Mouse (Mus musculus) heart, embryonic 14.5 days (tissue): ENCODE measurements around the gene Lrrn2. TPM values are rescaled to one million over a fixed set of nuclear protein-coding genes. Genes with fewer than 3 reads are reported as not detected.

Experiments
- ATAC-seq: fragments of 200-750 bp; cut with Nextera tagmentation; 2 replicates; pipeline ENCODE4 v1.8.0; 2017; ENCODE audit warnings: low read depth, moderate TSS enrichment; ENCODE audit not compliant: insufficient number of reproducible peaks, insufficient read depth, low FRiP score
- H3K27ac ChIP-seq, 2 experiments: fragments of 200-500 bp in 1 of 2; fragments of 300-500 bp in 1 of 2; sonication (generic) in 1 of 2; replicated peaks in 1 of 2; 2 replicates each; pipeline ENCODE4 v1.5.1; 2012 to 2014; ENCODE audit warnings: low read depth in 2 of 2, low read length in 2 of 2, control low read depth in 1 of 2, mild to moderate bottlenecking in 1 of 2, mixed read lengths in 1 of 2; ENCODE audit not compliant: control insufficient read depth in 1 of 2, insufficient read depth in 1 of 2
- H3K27me3 ChIP-seq: fragments of 300-500 bp; sonication (generic); 2 replicates; pipeline ENCODE4 v1.6.1; 2014; ENCODE audit warnings: mild to moderate bottlenecking, low read length, control low read depth; ENCODE audit not compliant: control insufficient read depth, insufficient read depth
- H3K36me3 ChIP-seq: fragments of 300-500 bp; sonication (generic); 2 replicates; pipeline ENCODE4 v1.6.1; 2014; ENCODE audit warnings: mild to moderate bottlenecking, control low read depth, low read length, mixed read lengths; ENCODE audit not compliant: control insufficient read depth, insufficient read depth
- H3K4me1 ChIP-seq, 2 experiments: fragments of 200-500 bp in 1 of 2; fragments of 300-500 bp in 1 of 2; sonication (generic) in 1 of 2; 2 replicates each; pipeline ENCODE4 v1.6.1; 2012 to 2014; ENCODE audit warnings: low read length in 2 of 2, control low read depth in 1 of 2, mixed read lengths in 1 of 2; ENCODE audit not compliant: control insufficient read depth in 2 of 2, insufficient read depth in 2 of 2
- H3K4me2 ChIP-seq: fragments of 300-500 bp; sonication (generic); 2 replicates; pipeline ENCODE4 v1.6.1; 2014; ENCODE audit warnings: mild to moderate bottlenecking, low read length
- H3K4me3 ChIP-seq, 2 experiments: fragments of 200-500 bp in 1 of 2; fragments of 300-500 bp in 1 of 2; sonication (generic) in 1 of 2; 2 replicates each; pipeline ENCODE4 v1.5.1; 2012 to 2014; ENCODE audit warnings: low read length in 2 of 2, mild to moderate bottlenecking in 2 of 2, control low read depth in 1 of 2, low read depth in 1 of 2, moderate library complexity in 1 of 2; ENCODE audit not compliant: control insufficient read depth in 1 of 2, insufficient read depth in 1 of 2
- H3K9ac ChIP-seq: fragments of 300-500 bp; sonication (generic); 2 replicates; pipeline ENCODE4 v1.6.1; 2014; ENCODE audit warnings: mild to moderate bottlenecking, low read length
- H3K9me3 ChIP-seq: fragments of 300-500 bp; sonication (generic); 2 replicates; pipeline ENCODE4 v1.6.1; 2016; ENCODE audit warnings: low read length, control low read depth; ENCODE audit not compliant: control insufficient read depth
- WGBS: fragments of 180-500 bp; shearing (Covaris S2); extraction: QIAGEN DNeasy Blood & Tissue Kit; methylation state at CpG from one replicate; pipeline ENCODE4 v1.1.7; 2014; 5-methylcytosine and 5-hydroxymethylcytosine counted together
- polyA plus RNA-seq: library from polyadenylated mRNA; unstranded; fragments of >200 nt; fragmentation: Nextera tagmentation; extraction: Ambion mirVana; gene quantifications from 2 replicates; pipeline ENCODE4 v1.2.1, GENCODE M21; 2014

Lrrn2 gene
- polyA plus RNA-seq, 1 experiment from 2014 or later: 12.0 TPM

GRCm38 (mm10) chr1:132956809-132957208, 76.7 kb downstream of the Lrrn2 start:
- 78% methylated on average over 5 of the region's 5 CpGs for WGBS
- ATAC-seq: no peak
- Histone ChIP-seq H3K9me3 (no peaks in the 10 kb centered on the region), H3K27ac (no peak overlapping the region), H3K4me1 (no peaks in the 10 kb centered on the region), H3K36me3 (no peaks in the 10 kb centered on the region), H3K4me3 (no peak overlapping the region), H3K27me3 (no peaks in the 10 kb centered on the region), H3K4me2 (no peak overlapping the region), H3K9ac (no peak overlapping the region)

DNA sequence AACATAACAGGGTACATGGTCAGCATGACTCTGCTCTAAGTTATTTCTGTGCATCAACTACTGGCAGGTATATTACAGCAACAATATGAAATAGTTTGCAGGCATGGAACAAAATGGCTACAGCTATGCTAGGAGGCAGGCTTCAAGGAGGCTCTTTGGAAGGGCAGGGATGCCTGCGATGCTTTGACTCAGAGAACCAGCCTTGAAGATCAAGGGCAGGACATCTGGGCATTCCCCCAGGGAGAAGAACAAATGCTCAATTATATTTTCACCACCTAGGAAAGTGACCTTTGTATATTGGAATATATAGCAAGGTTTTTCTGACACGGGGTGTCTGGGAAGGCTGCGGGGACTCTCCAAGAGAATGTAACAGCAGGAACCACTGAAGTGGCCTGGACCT, 81.7 kb downstream of the Lrrn2 start:
- ATAC-seq: no peak
- H3K4me1 ChIP-seq: peaks cover 2 to 3% of the 10 kb centered on the region in 2 experiments; a peak in 1 of 4 replicates
- H3K4me3 ChIP-seq: no peak overlapping the region
- H3K36me3 ChIP-seq: no peaks in the 10 kb centered on the region
- 89% methylated on average over 3 of the region's 3 CpGs for WGBS
- H3K4me2 ChIP-seq: no peak overlapping the region
- H3K9me3 ChIP-seq: no peaks in the 10 kb centered on the region
- no peak overlapping the region for H3K27ac ChIP-seq
- H3K27me3 ChIP-seq: no peaks in the 10 kb centered on the region
- H3K9ac ChIP-seq: no peak overlapping the region

DNA sequence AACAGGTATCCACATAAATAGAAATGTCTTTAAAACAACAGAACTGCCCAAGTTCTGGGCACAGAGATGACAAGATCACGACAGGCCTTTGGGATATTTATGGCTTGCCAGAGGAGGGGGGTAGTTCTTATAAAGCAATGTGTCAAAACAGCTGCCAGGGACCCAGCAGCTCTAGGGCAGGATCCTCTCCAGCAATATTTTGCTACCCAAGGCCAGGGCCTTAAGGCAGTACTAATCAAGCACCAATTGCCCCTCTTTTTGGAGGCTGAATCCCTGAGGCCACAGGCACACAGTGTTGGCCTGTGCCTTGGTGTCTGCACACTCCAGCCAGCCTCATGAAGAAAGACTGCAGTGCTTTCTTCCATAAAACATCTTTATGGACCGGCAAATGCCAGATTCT, 84.0 kb downstream of the Lrrn2 start:
- no peak for ATAC-seq
- Histone ChIP-seq H3K4me1 (peaks cover 2 to 3% of the 10 kb centered on the region in 2 experiments; a peak in 1 of 4 replicates), H3K9ac (no peak overlapping the region), H3K27ac (no peak overlapping the region), H3K9me3 (no peaks in the 10 kb centered on the region), H3K27me3 (no peaks in the 10 kb centered on the region), H3K36me3 (no peaks in the 10 kb centered on the region), H3K4me2 (no peak overlapping the region), H3K4me3 (no peak overlapping the region)
- 71% methylated on average over 2 of the region's 2 CpGs for WGBS

- no peaks in the 10 kb centered on the region for H3K27me3 ChIP-seq
- no peaks in the 10 kb centered on the region for H3K9me3 ChIP-seq
- H3K36me3 ChIP-seq: no peaks in the 10 kb centered on the region
- H3K27ac ChIP-seq: no peak overlapping the region
- H3K4me1 ChIP-seq: peaks cover 2 to 3% of the 10 kb centered on the region in 2 experiments; a peak in 1 of 4 replicates
- WGBS: 31% methylated on average over 4 of the region's 4 CpGs
- H3K4me2 ChIP-seq: no peak overlapping the region
- ATAC-seq: no peak
- no peak overlapping the region for H3K4me3 ChIP-seq
- H3K9ac ChIP-seq: no peak overlapping the region
These were observed 84.6 kb downstream of the Lrrn2 start for GRCm38 (mm10) chr1:132964691-132965090.

DNA sequence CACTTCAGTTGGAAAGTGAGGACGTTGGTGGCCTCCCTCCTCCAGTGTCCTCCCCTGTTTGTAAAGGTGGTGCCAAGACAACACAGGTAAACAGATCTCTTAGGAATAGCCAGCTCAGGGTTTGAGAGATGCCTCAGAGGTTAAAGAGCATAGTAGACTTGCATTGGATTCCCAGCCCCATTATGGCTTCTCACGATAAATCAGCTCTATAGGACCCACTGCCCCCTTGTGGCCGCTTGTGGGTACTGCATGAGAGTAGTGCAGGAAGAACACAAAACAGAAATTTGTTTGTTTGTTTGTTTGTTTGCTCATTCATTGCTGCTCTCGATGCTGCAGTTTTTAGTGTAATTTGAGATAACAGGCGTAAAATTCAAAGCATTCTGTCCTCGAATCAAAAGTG, 88.6 kb downstream of the Lrrn2 start:
- WGBS: 25% methylated on average over 6 of the region's 6 CpGs
- no peaks in the 10 kb centered on the region for H3K27me3 ChIP-seq
- ATAC-seq: no peak
- H3K9ac ChIP-seq: no peak overlapping the region
- H3K9me3 ChIP-seq: 0 out of 2 replicates have a peak, but pooled peaks cover 6% of the 10 kb centered on the region
- peaks cover 2 to 3% of the 10 kb centered on the region in 2 experiments; a peak in 1 of 4 replicates for H3K4me1 ChIP-seq
- no peaks in the 10 kb centered on the region for H3K36me3 ChIP-seq
- no peak overlapping the region for H3K4me3 ChIP-seq
- H3K27ac ChIP-seq: no peak overlapping the region
- H3K4me2 ChIP-seq: no peak overlapping the region

- Histone ChIP-seq H3K27me3 (no peaks in the 10 kb centered on the region), H3K4me1 (no peaks in the 10 kb centered on the region), H3K9me3 (no peaks in the 10 kb centered on the region), H3K27ac (no peak overlapping the region), H3K4me3 (no peak overlapping the region), H3K4me2 (no peak overlapping the region), H3K9ac (no peak overlapping the region), H3K36me3 (peaks cover 14% of the 10 kb centered on the region)
- ATAC-seq: no peak
- WGBS: 58% methylated on average over 1 of the region's 1 CpGs
These were observed 97.3 kb downstream of the Lrrn2 start for GRCm38 (mm10) chr1:132977402-132977801.

DNA sequence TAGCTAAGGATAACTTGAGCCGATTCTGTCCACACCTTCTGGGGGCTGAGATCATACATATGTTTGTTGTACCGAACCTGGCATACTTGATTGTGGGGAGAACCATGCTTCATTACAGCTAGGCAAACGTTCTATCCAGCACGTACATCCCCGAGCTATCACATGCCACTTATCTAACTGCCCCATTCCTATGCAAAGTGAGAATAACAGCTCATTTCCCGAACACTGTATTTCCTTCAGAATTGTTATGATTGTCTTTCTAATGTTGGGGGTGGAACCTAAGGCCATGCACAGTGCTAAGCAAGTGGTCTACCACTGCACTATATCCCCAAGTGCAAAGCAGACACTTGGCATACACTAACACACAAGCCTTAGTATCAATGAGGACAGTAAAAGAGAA, 101.2 kb downstream of the Lrrn2 start:
- ATAC-seq: no peak
- Histone ChIP-seq H3K4me3 (no peak overlapping the region), H3K9ac (no peak overlapping the region), H3K9me3 (no peaks in the 10 kb centered on the region), H3K36me3 (peaks cover 46% of the 10 kb centered on the region), H3K4me2 (no peak overlapping the region), H3K4me1 (no peaks in the 10 kb centered on the region), H3K27ac (no peak overlapping the region), H3K27me3 (no peaks in the 10 kb centered on the region)
- WGBS: 83% methylated on average over 6 of the region's 6 CpGs

- no peaks in the 10 kb centered on the region for H3K27me3 ChIP-seq
- no peak overlapping the region for H3K27ac ChIP-seq
- no peak overlapping the region for H3K9ac ChIP-seq
- 61% methylated on average over 7 of the region's 7 CpGs for WGBS
- H3K4me1 ChIP-seq: no peaks in the 10 kb centered on the region
- no peak overlapping the region for H3K4me2 ChIP-seq
- H3K9me3 ChIP-seq: no peaks in the 10 kb centered on the region
- H3K36me3 ChIP-seq: peaks cover 53% of the 10 kb centered on the region
- ATAC-seq: no peak
- no peak overlapping the region for H3K4me3 ChIP-seq
These were observed 102.7 kb downstream of the Lrrn2 start for GRCm38 (mm10) chr1:132982728-132983127.
